Mouse (Mus musculus) neural tube, embryonic 14.5 days (tissue): Measurements from ENCODE around the gene Endov. TPM values are rescaled to one million over a fixed set of nuclear protein-coding genes. Genes with fewer than 3 reads are reported as not detected.

ENCODE experiments used
- ATAC-seq: fragments of 200-750 bp; cut with Nextera tagmentation; 2 replicates; pipeline ENCODE4 v1.8.0; 2017; ENCODE audit warnings: low read depth, mild to moderate bottlenecking, moderate TSS enrichment, moderate library complexity
- H3K27ac ChIP-seq: fragments of 300-500 bp; sonication (generic); 2 replicates; pipeline ENCODE4 v1.5.1; 2014; ENCODE audit warnings: low read depth, mild to moderate bottlenecking, control low read depth, low read length, moderate library complexity, mixed read lengths
- H3K27me3 ChIP-seq: fragments of 300-500 bp; sonication (generic); 2 replicates; pipeline ENCODE4 v1.6.1; 2014; ENCODE audit warnings: low read length; ENCODE audit not compliant: control insufficient read depth, insufficient read depth
- H3K36me3 ChIP-seq: fragments of 300-500 bp; sonication (generic); 2 replicates; pipeline ENCODE4 v1.6.1; 2014; ENCODE audit warnings: low read length, mixed read lengths; ENCODE audit not compliant: control insufficient read depth, insufficient read depth
- H3K4me1 ChIP-seq: fragments of 300-500 bp; sonication (generic); 2 replicates; pipeline ENCODE4 v1.6.1; 2014; ENCODE audit warnings: low read length; ENCODE audit not compliant: control insufficient read depth, insufficient read depth
- H3K4me2 ChIP-seq: fragments of 300-500 bp; sonication (generic); 2 replicates; pipeline ENCODE4 v1.6.1; 2014; ENCODE audit warnings: mild to moderate bottlenecking, low read depth, low read length, control low read depth
- H3K4me3 ChIP-seq: fragments of 300-500 bp; sonication (generic); 2 replicates; pipeline ENCODE4 v1.5.1; 2014; ENCODE audit warnings: low read depth, low read length, control low read depth, mixed read lengths
- H3K9ac ChIP-seq: fragments of 300-500 bp; sonication (generic); replicated peaks from 2 replicates; pipeline ENCODE4 v1.6.1; 2014; ENCODE audit warnings: low read depth, mild to moderate bottlenecking, control low read depth, low read length, mixed read lengths
- H3K9me3 ChIP-seq: fragments of 300-500 bp; sonication (generic); 2 replicates; pipeline ENCODE4 v1.6.1; 2016; ENCODE audit warnings: low read length; ENCODE audit not compliant: control insufficient read depth
- WGBS: fragments of 180-500 bp; shearing (Covaris S2); extraction: QIAGEN DNeasy Blood & Tissue Kit; methylation state at CpG from one replicate; pipeline ENCODE4 v1.1.7; 2014; 5-methylcytosine and 5-hydroxymethylcytosine counted together
- polyA plus RNA-seq: library from polyadenylated mRNA; unstranded; fragments of >200 nt; fragmentation: Nextera tagmentation; extraction: Ambion mirVana; gene quantifications from 2 replicates; pipeline ENCODE4 v1.2.1, GENCODE M21; 2014

Endov gene
- polyA plus RNA-seq, 1 experiment from 2014 or later = 13.8 TPM

GRCm38 (mm10) chr11:119523392-119523791, 32.2 kb downstream of the Endov start:
- Histone ChIP-seq H3K9ac (no peak overlapping the region), H3K4me1 (peaks cover 3% of the 10 kb centered on the region; the same call in 1 of the 2 replicates), H3K36me3 (no peaks in the 10 kb centered on the region), H3K4me3 (no peak overlapping the region), H3K9me3 (no peaks in the 10 kb centered on the region), H3K27ac (no peak overlapping the region), H3K27me3 (no peaks in the 10 kb centered on the region), H3K4me2 (no peak overlapping the region)
- 82% methylated on average over 3 of the region's 3 CpGs for WGBS
- no peak for ATAC-seq

- peak; percentile 97 for ATAC-seq
- H3K27ac ChIP-seq = 0 out of 2 replicates have a peak overlapping the region, but pooled peaks have one; percentile 44
- H3K4me2 ChIP-seq = peak overlapping the region; percentile 59
- H3K9ac ChIP-seq = peak overlapping the region; percentile 50; the same call in 1 of the 2 replicates
- H3K36me3 ChIP-seq = no peaks in the 10 kb centered on the region
- no peaks in the 10 kb centered on the region for H3K9me3 ChIP-seq
- peak overlapping the region; percentile 30; the same call in 1 of the 2 replicates for H3K4me3 ChIP-seq
- no peaks in the 10 kb centered on the region for H3K27me3 ChIP-seq
- H3K4me1 ChIP-seq = peaks cover 3% of the 10 kb centered on the region; the same call in 1 of the 2 replicates
- WGBS = under 1% methylated on average over 33 of the region's 33 CpGs
Measured at GRCm38 (mm10) chr11:119524545-119524949, 33.4 kb downstream of the Endov start.

- WGBS = 80% methylated on average over 14 of the region's 14 CpGs
- H3K4me2 ChIP-seq = no peak overlapping the region
- no peak for ATAC-seq
Measured at GRCm38 (mm10) chr11:119526068-119526966, 35.2 kb downstream of the Endov start.

GRCm38 (mm10) chr11:119528930-119529329, 37.8 kb downstream of the Endov start:
- H3K36me3 ChIP-seq = no peaks in the 10 kb centered on the region
- no peak overlapping the region for H3K27ac ChIP-seq
- no peaks in the 10 kb centered on the region for H3K9me3 ChIP-seq
- H3K27me3 ChIP-seq = no peaks in the 10 kb centered on the region
- H3K4me3 ChIP-seq = no peak overlapping the region
- H3K4me1 ChIP-seq = peaks cover 3% of the 10 kb centered on the region; the same call in 1 of the 2 replicates
- no peak for ATAC-seq
- H3K4me2 ChIP-seq = no peak overlapping the region
- 68% methylated on average over 11 of the region's 11 CpGs for WGBS
- H3K9ac ChIP-seq = no peak overlapping the region

More at GRCm38 (mm10) chr11:119526068-119526966, 35.2 kb downstream of the Endov start:
- H3K9ac ChIP-seq = no peak overlapping the region
- H3K9me3 ChIP-seq = no peaks in the 10 kb centered on the region
- no peaks in the 10 kb centered on the region for H3K27me3 ChIP-seq
- no peak overlapping the region for H3K4me3 ChIP-seq
- H3K4me1 ChIP-seq = peaks cover 3% of the 10 kb centered on the region; the same call in 1 of the 2 replicates
- no peaks in the 10 kb centered on the region for H3K36me3 ChIP-seq
- H3K27ac ChIP-seq = no peak overlapping the region

GRCm38 (mm10) chr11:119532460-119532859, 41.3 kb downstream of the Endov start:
- Histone ChIP-seq H3K36me3 (no peaks in the 10 kb centered on the region), H3K27me3 (no peaks in the 10 kb centered on the region), H3K4me3 (no peak overlapping the region), H3K27ac (no peak overlapping the region), H3K9ac (no peak overlapping the region), H3K4me1 (no peaks in the 10 kb centered on the region), H3K9me3 (no peaks in the 10 kb centered on the region), H3K4me2 (no peak overlapping the region)
- 62% methylated on average over 8 of the region's 8 CpGs for WGBS
- no peak for ATAC-seq

- Histone ChIP-seq H3K27ac (no peak overlapping the region), H3K9ac (no peak overlapping the region), H3K4me3 (no peak overlapping the region), H3K9me3 (no peaks in the 10 kb centered on the region), H3K36me3 (no peaks in the 10 kb centered on the region), H3K4me2 (no peak overlapping the region), H3K27me3 (no peaks in the 10 kb centered on the region), H3K4me1 (no peaks in the 10 kb centered on the region)
- ATAC-seq = no peak
- 67% methylated on average over 7 of the region's 7 CpGs for WGBS
Measured at GRCm38 (mm10) chr11:119533745-119534144, 42.6 kb downstream of the Endov start.

GRCm38 (mm10) chr11:119539944-119540343, 48.8 kb downstream of the Endov start:
- ATAC-seq = no peak
- Histone ChIP-seq H3K4me3 (no peak overlapping the region), H3K9ac (no peak overlapping the region), H3K4me2 (no peak overlapping the region), H3K36me3 (no peaks in the 10 kb centered on the region), H3K9me3 (no peaks in the 10 kb centered on the region), H3K4me1 (peaks cover 19% of the 10 kb centered on the region), H3K27me3 (no peaks in the 10 kb centered on the region), H3K27ac (no peak overlapping the region)
- 32% methylated on average over 13 of the region's 14 CpGs for WGBS

- H3K27ac ChIP-seq = no peak overlapping the region
- ATAC-seq = no peak
- no peak overlapping the region for H3K4me3 ChIP-seq
- WGBS = 82% methylated on average over 9 of the region's 9 CpGs
- peaks cover 26% of the 10 kb centered on the region for H3K4me1 ChIP-seq
- no peak overlapping the region for H3K9ac ChIP-seq
- no peaks in the 10 kb centered on the region for H3K36me3 ChIP-seq
- H3K9me3 ChIP-seq = no peaks in the 10 kb centered on the region
- no peak overlapping the region for H3K4me2 ChIP-seq
- H3K27me3 ChIP-seq = no peaks in the 10 kb centered on the region
Measured at GRCm38 (mm10) chr11:119540560-119540959, 49.4 kb downstream of the Endov start.

- Histone ChIP-seq H3K36me3 (no peaks in the 10 kb centered on the region), H3K4me1 (peaks cover 29% of the 10 kb centered on the region), H3K4me3 (no peak overlapping the region), H3K4me2 (no peak overlapping the region), H3K27me3 (no peaks in the 10 kb centered on the region), H3K9me3 (no peaks in the 10 kb centered on the region), H3K27ac (no peak overlapping the region), H3K9ac (no peak overlapping the region)
- WGBS = 81% methylated on average over 9 of the region's 9 CpGs
- ATAC-seq = no peak
Measured at GRCm38 (mm10) chr11:119541082-119541481, 49.9 kb downstream of the Endov start.
